Mouse (Mus musculus): Measurements from ENCODE around the gene R3hdml.

The R3hdml gene

GRCm38 (mm10) chr2:163540231-163541117 lies 48.4 kb downstream of the R3hdml start:
- no peak for DNase-seq (ENCODE audit: low read depth, low spot score)

- DNase-seq (ENCODE audit: low read depth, low spot score): no peak
These were observed 49.6 kb downstream of the R3hdml start for GRCm38 (mm10) chr2:163541568-163542182.

- no peak for DNase-seq (ENCODE audit: low read depth, low spot score)
These were observed 50.6 kb downstream of the R3hdml start for GRCm38 (mm10) chr2:163542674-163543073.

- DNase-seq (ENCODE audit: low read depth, low spot score): no peak
These were observed 54.7 kb downstream of the R3hdml start for GRCm38 (mm10) chr2:163546623-163547318.

GRCm38 (mm10) chr2:163548822-163549221 lies 56.7 kb downstream of the R3hdml start:
- no peak for DNase-seq (ENCODE audit: low read depth, low spot score)

GRCm38 (mm10) chr2:163549786-163550185 lies 57.7 kb downstream of the R3hdml start:
- no peak for DNase-seq (ENCODE audit: low read depth, low spot score)
